ENCODE assay signal across 7 mouse cellular contexts in the genomic region with DNA sequence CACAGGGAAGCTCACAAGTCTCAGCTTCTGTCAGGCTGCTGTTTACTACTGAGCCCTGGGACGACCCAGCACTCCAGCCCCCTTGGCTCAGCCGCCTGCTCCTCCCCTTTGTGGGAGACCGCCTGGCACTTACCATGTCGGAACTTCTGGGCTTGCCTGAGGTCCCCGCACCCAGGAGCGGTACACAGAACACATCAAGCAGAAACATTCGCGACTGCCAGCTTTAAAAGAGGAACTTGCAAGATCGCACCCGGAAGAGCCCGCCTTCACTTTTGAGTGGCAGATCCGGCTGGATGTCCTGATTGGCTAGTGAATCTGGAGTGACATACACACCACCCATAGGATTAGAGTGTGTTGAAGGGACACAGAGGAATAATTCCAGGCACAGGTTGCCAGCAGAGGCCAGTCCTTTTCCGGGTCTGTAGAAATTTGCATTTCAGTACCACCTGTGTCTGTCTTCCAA. TPM values are rescaled to one million over a fixed set of nuclear protein-coding genes. Genes with fewer than 3 reads are reported as not detected.
DNase-seq lines count a peak whose midpoint lies in the region; ATAC-seq and TF ChIP-seq lines count a peak whose summit lies in the region.

Gene Zfp120 (minus strand): TSS at position 274 of the 463 bp plus-strand sequence.

- peak within 1 kb of the TSS; percentile 84 for H3K27ac ChIP-seq in embryonic facial prominence, embryonic 10.5 days (replicated peaks)
- H3K27ac ChIP-seq in intestine, postnatal 0 days (ENCODE audit: low read depth, low read length), result peak within 1 kb of the TSS; percentile 3; the same call in 1 of the 2 replicates
- peak within 1 kb of the TSS; percentile 58 for H3K27ac ChIP-seq in midbrain, embryonic 12.5 days (replicated peaks)
- H3K27ac ChIP-seq in small intestine, adult 2 months (ENCODE audit: insufficient read depth, low read depth, low read length), result peak within 1 kb of the TSS; percentile 65

- H3K4me1 ChIP-seq in embryonic facial prominence, embryonic 10.5 days, result peaks cover 6% of the 10 kb centered on the region
- H3K4me1 ChIP-seq in intestine, postnatal 0 days (replicated peaks; ENCODE audit: control insufficient read depth, insufficient read depth, low read length), result no peaks in the 10 kb centered on the region
- peaks cover 9% of the 10 kb centered on the region for H3K4me1 ChIP-seq in midbrain, embryonic 12.5 days
- H3K4me1 ChIP-seq in small intestine, adult 2 months (ENCODE audit: control insufficient read depth, insufficient read depth, insufficient read length, low read length), result peaks cover 3% of the 10 kb centered on the region; the same call in 1 of the 2 replicates

- no peaks in the 10 kb centered on the region for H3K27me3 ChIP-seq in embryonic facial prominence, embryonic 10.5 days (replicated peaks; ENCODE audit: low read depth, poor library complexity, severe bottlenecking)
- H3K27me3 ChIP-seq in intestine, postnatal 0 days (replicated peaks; ENCODE audit: control insufficient read depth, insufficient read depth, low read length), result no peaks in the 10 kb centered on the region
- no peaks in the 10 kb centered on the region for H3K27me3 ChIP-seq in midbrain, embryonic 12.5 days
- no peaks in the 10 kb centered on the region for H3K27me3 ChIP-seq in small intestine, adult 2 months (ENCODE audit: control insufficient read depth, insufficient read depth, low read length)

- H3K4me3 ChIP-seq in embryonic facial prominence, embryonic 10.5 days, result peak within 1 kb of the TSS; percentile 88
- peak within 1 kb of the TSS; percentile 52 for H3K4me3 ChIP-seq in intestine, postnatal 0 days (ENCODE audit: low read depth, low read length)
- H3K4me3 ChIP-seq in midbrain, embryonic 12.5 days, result peak within 1 kb of the TSS; percentile 84
- peak within 1 kb of the TSS; percentile 98 for H3K4me3 ChIP-seq in small intestine, adult 2 months (ENCODE audit: low read depth, low read length)

- under 1% methylated on average over 13 of the region's 13 CpGs for WGBS in embryonic facial prominence, embryonic 10.5 days
- under 1% methylated on average over 13 of the region's 13 CpGs for WGBS in intestine, postnatal 0 days
- 1% methylated on average over 13 of the region's 13 CpGs for WGBS in midbrain, embryonic 12.5 days
- 0% methylated on average over 13 of the region's 13 CpGs for WGBS in small intestine, adult 2 months

- H3K9ac ChIP-seq in intestine, postnatal 0 days (ENCODE audit: low read depth, low read length), result peak within 1 kb of the TSS; percentile 61
- peak within 1 kb of the TSS; percentile 81 for H3K9ac ChIP-seq in midbrain, embryonic 12.5 days (replicated peaks)

- intact Hi-C loops in left cerebral cortex, postnatal 4 days (cut with DNase I), result no loop called here

- peak within 1 kb of the TSS; percentile 68 for H3K4me2 ChIP-seq in intestine, postnatal 0 days (replicated peaks; ENCODE audit: low read depth)
- H3K4me2 ChIP-seq in midbrain, embryonic 12.5 days (replicated peaks), result peak within 1 kb of the TSS; percentile 70

- peak; percentile 100 for ATAC-seq in intestine, postnatal 0 days
- ATAC-seq in midbrain, embryonic 12.5 days (ENCODE audit: low FRiP score, low read depth), result peak; percentile 100

- H3K9me3 ChIP-seq in embryonic facial prominence, embryonic 10.5 days, result peaks cover 4% of the 10 kb centered on the region
- H3K9me3 ChIP-seq in intestine, postnatal 0 days (ENCODE audit: control insufficient read depth), result no peaks in the 10 kb centered on the region
- 0 out of 2 replicates have a peak, but pooled peaks cover 6% of the 10 kb centered on the region for H3K9me3 ChIP-seq in midbrain, embryonic 12.5 days

- peaks cover 20% of the 10 kb centered on the region for H3K36me3 ChIP-seq in embryonic facial prominence, embryonic 10.5 days (replicated peaks)
- H3K36me3 ChIP-seq in intestine, postnatal 0 days (ENCODE audit: control insufficient read depth, insufficient read depth), result peaks cover 3% of the 10 kb centered on the region; the same call in 1 of the 2 replicates
- peaks cover 17% of the 10 kb centered on the region for H3K36me3 ChIP-seq in midbrain, embryonic 12.5 days
- H3K36me3 ChIP-seq in small intestine, adult 2 months (ENCODE audit: control insufficient read depth, insufficient read depth, low read length), result 0 out of 2 replicates have a peak, but pooled peaks cover 2% of the 10 kb centered on the region

- peak; percentile 60; the same call in 1 of the 2 replicates for TF ChIP-seq POLR2A in small intestine, adult 2 months (IDR thresholded peaks at IDR 0.05; ENCODE audit: low read depth, low read length)

- DNase-seq in adrenal gland, postnatal 10 days, result peak; percentile 84
- DNase-seq in embryonic facial prominence, embryonic 10.5 days (ENCODE audit: low spot score), result peak; percentile 85
- peak; percentile 88 for DNase-seq in gonadal fat pad, adult 2 months (ENCODE audit: low read depth)
- DNase-seq in left cerebral cortex, postnatal 4 days, result peak; percentile 82

- no peak for TF ChIP-seq CTCF in intestine, postnatal 0 days (IDR thresholded peaks at IDR 0.05; ENCODE audit: low read depth)
- TF ChIP-seq CTCF in small intestine, adult 2 months (IDR thresholded peaks at IDR 0.05; ENCODE audit: extremely low read depth, insufficient read length, insufficient replicate concordance, low read depth, low read length), result no peak

RNA-seq across cellular contexts. Expression of gene Zfp120, which starts in this region (rescaled TPM):
- 1 to 10 TPM; 6.7 to 9.2 TPM for total RNA-seq in adrenal gland, postnatal 10 days (2021)
- 5.3 and 5.5 TPM in 2 replicates for polyA plus RNA-seq in embryonic facial prominence, embryonic 10.5 days (2016; fragmentation: Nextera tagmentation; extraction: Ambion mirVana)
- polyA plus RNA-seq in gonadal fat pad, adult 2 months (2012; rRNA removed), result 2.2 and 2.5 TPM in 2 replicates
- polyA plus RNA-seq in intestine, postnatal 0 days (2015; fragmentation: Nextera tagmentation; extraction: Ambion mirVana), result 4.7 and 5.5 TPM in 2 replicates
- total RNA-seq in left cerebral cortex, postnatal 4 days (2021), result 10 to 100 TPM; 10.4 to 10.5 TPM
- 6.8 and 8.2 TPM in 2 replicates for polyA plus RNA-seq in midbrain, embryonic 12.5 days (2016; fragmentation: Nextera tagmentation; extraction: Ambion mirVana)
- polyA plus RNA-seq in small intestine, adult 2 months (2012; rRNA removed), result 0.23 and 0.47 TPM in 2 replicates

Comparison
In these comparisons a context has a peak if more than half of its experiments do, and no peak if none do; other contexts are left out.
1. Peak in every context shown above with its lines: DNase-seq, ATAC-seq, H3K4me3 ChIP-seq and H3K27ac ChIP-seq.
2. H3K27ac ChIP-seq: peak in every context shown above with its lines; median percentile 84 in embryonic facial prominence, embryonic 10.5 days; 65 in small intestine, adult 2 months; 58 in midbrain, embryonic 12.5 days; 3 in intestine, postnatal 0 days.